Mouse (Mus musculus) CD4-positive, CD25-positive, alpha-beta regulatory T cell, adult 4 months (primary cell): ENCODE data around the gene Fbxl17. TPM values are rescaled to one million over a fixed set of nuclear protein-coding genes. Genes with fewer than 3 reads are reported as not detected.
A peak's percentile ranks its signal among the peaks of the same experiment; 100 is the strongest.

Experiments
- ATAC-seq: one replicate; pipeline ENCODE4 v1.8.0; 2017
- polyA plus RNA-seq, 2 experiments: library from polyadenylated mRNA; unstranded; fragments of 100-300 nt; shearing (Covaris generic); gene quantifications; one replicate each; pipeline ENCODE4 v1.2.1; 2017

Gene Fbxl17
- polyA plus RNA-seq, 2 experiments from 2014 or later: 5.0 to 11.7 TPM

- ATAC-seq: no peak
Measured at GRCm38 (mm10) chr17:63459712-63460495, 39.9 kb downstream of the Fbxl17 start.

GRCm38 (mm10) chr17:63458052-63458451, 41.8 kb downstream of the Fbxl17 start:
- ATAC-seq: no peak

- ATAC-seq: no peak
Measured at GRCm38 (mm10) chr17:63451311-63452006, 48.4 kb downstream of the Fbxl17 start.

GRCm38 (mm10) chr17:63447691-63448090, 52.1 kb downstream of the Fbxl17 start:
- ATAC-seq: no peak

GRCm38 (mm10) chr17:63446971-63447679, 52.7 kb downstream of the Fbxl17 start:
- no peak for ATAC-seq

GRCm38 (mm10) chr17:63445212-63445611, 54.6 kb downstream of the Fbxl17 start:
- ATAC-seq: no peak

- no peak for ATAC-seq
Measured at GRCm38 (mm10) chr17:63437424-63437823, 62.4 kb downstream of the Fbxl17 start.

- no peak for ATAC-seq
Measured at GRCm38 (mm10) chr17:63434081-63434480, 65.7 kb downstream of the Fbxl17 start.

- peak; percentile 29 for ATAC-seq
Measured at GRCm38 (mm10) chr17:63431650-63432049, 68.2 kb downstream of the Fbxl17 start.

- peak; percentile 65 for ATAC-seq
Measured at GRCm38 (mm10) chr17:63430395-63431075, 69.3 kb downstream of the Fbxl17 start.

- no peak for ATAC-seq
Measured at GRCm38 (mm10) chr17:63423851-63424250, 76.0 kb downstream of the Fbxl17 start.

GRCm38 (mm10) chr17:63422685-63423084, 77.1 kb downstream of the Fbxl17 start:
- ATAC-seq: no peak

GRCm38 (mm10) chr17:63421864-63422263, 78.0 kb downstream of the Fbxl17 start:
- ATAC-seq: no peak

- no peak for ATAC-seq
Measured at GRCm38 (mm10) chr17:63419503-63419902, 80.3 kb downstream of the Fbxl17 start.

- peak; percentile 81 for ATAC-seq
Measured at GRCm38 (mm10) chr17:63413973-63414580, 85.7 kb downstream of the Fbxl17 start.

- no peak for ATAC-seq
Measured at GRCm38 (mm10) chr17:63411564-63411963, 88.3 kb downstream of the Fbxl17 start.

GRCm38 (mm10) chr17:63410101-63410500, 89.7 kb downstream of the Fbxl17 start:
- ATAC-seq: no peak

- ATAC-seq: no peak
Measured at GRCm38 (mm10) chr17:63405955-63406354, 93.9 kb downstream of the Fbxl17 start.

GRCm38 (mm10) chr17:63405471-63405870, 94.3 kb downstream of the Fbxl17 start:
- ATAC-seq: peak; percentile 65

- ATAC-seq: no peak
Measured at GRCm38 (mm10) chr17:63404968-63405367, 94.8 kb downstream of the Fbxl17 start.

- peak; percentile 67 for ATAC-seq
Measured at GRCm38 (mm10) chr17:63403801-63404415, 95.9 kb downstream of the Fbxl17 start.
